Mouse (Mus musculus): ENCODE data around the gene Ints12.

Gene Ints12

DNA sequence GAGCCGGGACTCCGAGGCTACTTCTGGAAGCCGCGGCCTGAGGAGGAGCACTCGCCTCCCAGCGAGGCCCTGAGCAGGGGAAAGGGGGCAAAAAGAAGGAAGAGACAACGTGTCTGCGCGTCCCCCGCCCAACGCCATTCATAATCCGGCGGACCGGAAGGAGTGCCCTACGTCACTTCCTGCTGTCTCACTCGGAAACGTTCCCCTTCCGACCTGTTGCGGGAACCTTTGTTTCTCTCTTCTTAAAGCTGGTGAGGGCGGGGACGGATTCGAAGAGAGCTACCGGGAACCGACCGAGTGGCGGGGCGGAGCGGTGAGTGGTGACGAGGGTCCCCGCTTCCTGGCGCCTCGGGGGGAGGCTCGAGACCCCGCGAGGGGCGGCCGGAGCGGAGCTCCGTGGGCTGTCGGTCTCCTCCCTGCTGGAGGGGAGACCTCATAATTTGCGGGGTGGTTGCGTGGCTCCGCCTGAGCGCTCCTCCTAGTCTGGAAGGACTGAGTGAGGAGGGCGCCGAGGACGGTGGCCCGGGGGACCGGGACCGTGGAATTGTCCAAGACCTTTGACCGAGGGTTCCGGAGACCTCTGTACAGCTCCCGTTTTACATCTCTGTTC lies at the start of gene Ints12, which contains the start of gene Gstcd:
TSS of gene Ints12 (plus strand) at position 177 of the 610 bp plus-strand sequence.
TSS of gene Gstcd (minus strand) at position 370 of the 610 bp plus-strand sequence.
- DNase-seq (ENCODE audit: low read depth, low spot score): peak; percentile 96

- DNase-seq (ENCODE audit: low read depth, low spot score): no peak
Measured at GRCm38 (mm10) chr3:133052068-133052467, 39.6 kb upstream of the Ints12 start.

GRCm38 (mm10) chr3:133075560-133075959 lies 16.1 kb upstream of the Ints12 start:
- DNase-seq (ENCODE audit: low read depth, low spot score): no peak

- DNase-seq (ENCODE audit: low read depth, low spot score): no peak
Measured at GRCm38 (mm10) chr3:133082736-133083135, 8.9 kb upstream of the Ints12 start.

- DNase-seq (ENCODE audit: low read depth, low spot score): peak; percentile 64
Measured at GRCm38 (mm10) chr3:133085858-133086257, 5.8 kb upstream of the Ints12 start.

- no peak for DNase-seq (ENCODE audit: low read depth, low spot score)
Measured at GRCm38 (mm10) chr3:133090247-133091120, 1.2 kb upstream of the Ints12 start.

DNA sequence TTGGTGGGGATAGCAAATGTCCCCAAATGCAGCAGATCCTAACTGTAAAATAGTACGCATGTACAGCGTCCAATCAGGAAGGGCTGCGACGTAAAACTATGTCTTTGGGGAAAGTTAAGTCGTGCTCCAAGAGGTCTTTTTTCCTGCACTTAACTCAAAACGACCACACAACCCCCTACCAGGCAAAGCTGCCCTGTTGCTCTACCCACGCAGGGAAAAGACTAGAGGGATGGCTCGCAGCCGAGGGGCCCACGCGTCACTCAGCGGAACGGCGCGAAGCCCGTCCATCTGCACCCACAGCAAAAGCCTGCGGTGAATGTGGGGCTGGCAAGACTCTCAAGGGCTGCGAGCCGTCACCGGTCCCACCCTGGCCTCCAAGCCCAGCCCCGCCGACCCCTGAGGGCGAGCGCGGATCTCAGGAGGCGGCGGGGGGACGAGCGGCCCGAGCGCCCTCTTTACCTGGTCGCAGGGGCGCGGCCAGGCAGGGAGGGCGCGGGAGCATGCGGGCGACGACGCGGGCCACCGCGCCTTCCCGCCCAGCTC lies 448 bp upstream of the Ints12 start:
- DNase-seq (ENCODE audit: low read depth, low spot score): no peak

DNA sequence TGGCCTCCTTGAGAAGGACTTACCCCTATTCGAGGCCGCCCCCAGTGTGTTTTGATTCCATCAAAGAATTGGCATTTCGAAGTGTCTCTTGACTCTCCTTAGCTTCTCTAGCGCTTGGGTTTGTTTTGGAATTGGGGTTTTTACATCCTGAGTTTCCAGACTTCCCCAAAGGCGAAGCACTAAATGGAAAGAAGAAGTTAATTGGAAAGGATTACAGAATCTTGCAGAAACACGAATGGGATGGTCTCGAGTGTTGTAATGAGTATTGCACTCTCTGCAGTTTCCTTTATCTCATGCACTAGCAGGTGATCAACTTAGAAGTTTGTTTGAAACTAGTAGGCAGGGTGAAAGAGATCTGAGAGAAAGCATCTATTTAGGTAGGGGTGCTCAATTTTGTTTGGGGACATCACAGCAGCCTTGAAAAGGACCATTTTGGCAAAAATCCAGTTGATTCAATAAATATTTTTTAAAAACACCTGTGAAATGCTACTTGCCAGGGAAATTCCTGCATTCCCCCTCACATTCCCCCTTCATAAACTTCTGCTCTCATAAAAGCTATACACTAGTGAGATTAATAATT lies 724 bp downstream of the Ints12 start:
- no peak for DNase-seq (ENCODE audit: low read depth, low spot score)

DNA sequence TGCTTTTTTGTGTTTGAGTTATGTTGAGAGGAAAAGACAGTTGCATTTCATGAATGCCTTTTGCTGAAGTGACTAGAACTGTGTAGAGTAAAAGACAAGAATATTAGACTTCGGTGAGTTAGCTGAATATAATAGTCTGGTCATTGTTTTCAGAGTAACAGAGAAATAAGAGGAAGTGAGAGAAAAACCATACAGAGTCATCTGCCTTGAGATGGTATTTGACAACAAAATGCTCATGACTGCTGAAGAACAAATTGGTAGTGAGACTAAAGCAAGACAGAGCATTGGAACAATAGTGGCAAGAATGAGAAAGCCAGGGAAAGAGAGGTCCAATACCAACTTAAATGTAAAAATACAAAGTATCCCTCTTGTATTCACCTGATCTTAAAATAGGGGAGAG lies 1.3 kb downstream of the Ints12 start:
- no peak for DNase-seq (ENCODE audit: low read depth, low spot score)

DNA sequence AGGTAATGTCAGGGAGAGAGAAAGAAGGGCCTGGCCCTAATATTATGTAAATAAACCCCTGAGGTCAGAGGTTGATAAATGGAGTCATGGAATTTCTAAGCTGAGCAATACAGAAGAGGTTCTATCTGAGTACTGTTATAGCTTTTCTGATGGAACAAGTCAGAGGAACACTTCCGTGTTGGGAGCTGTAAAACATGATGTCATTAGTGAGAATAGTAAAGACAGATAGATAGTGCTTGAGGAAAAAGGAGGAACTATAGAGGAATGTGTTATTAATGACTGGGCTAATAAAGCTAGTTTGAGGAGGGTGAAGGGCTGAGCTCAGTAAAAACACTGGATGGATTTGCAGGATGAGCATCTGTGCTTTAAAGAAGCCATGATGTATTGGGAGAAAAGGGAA lies 2.7 kb downstream of the Ints12 start:
- DNase-seq (ENCODE audit: low read depth, low spot score): no peak

GRCm38 (mm10) chr3:133097936-133098335 lies 6.3 kb downstream of the Ints12 start:
- DNase-seq (ENCODE audit: low read depth, low spot score): no peak

- no peak for DNase-seq (ENCODE audit: low read depth, low spot score)
Measured at GRCm38 (mm10) chr3:133098336-133098735, 6.7 kb downstream of the Ints12 start.

- no peak for DNase-seq (ENCODE audit: low read depth, low spot score)
Measured at GRCm38 (mm10) chr3:133098909-133099308, 7.3 kb downstream of the Ints12 start.

DNA sequence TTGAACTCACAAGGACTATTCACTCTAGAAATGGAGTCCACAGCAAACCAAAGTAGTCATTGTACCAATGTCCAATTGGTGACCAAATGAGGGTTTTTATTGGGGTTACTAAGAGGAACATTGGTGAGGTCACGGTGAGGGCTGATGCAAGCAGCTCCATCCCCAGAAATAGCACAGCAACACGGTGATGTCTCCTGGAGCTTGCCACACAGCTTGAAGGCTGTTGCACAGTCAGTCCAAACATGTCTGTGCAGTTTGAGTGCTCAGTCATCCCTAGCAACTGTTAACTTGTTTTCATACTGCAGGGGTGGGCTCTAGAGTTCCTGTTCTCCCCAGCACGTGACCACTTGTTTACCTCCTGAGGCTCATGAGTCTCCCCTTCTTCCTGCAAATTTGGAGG lies 12.1 kb downstream of the Ints12 start:
- no peak for DNase-seq (ENCODE audit: low read depth, low spot score)

- no peak for DNase-seq (ENCODE audit: low read depth, low spot score)
Measured at GRCm38 (mm10) chr3:133104436-133104835, 12.8 kb downstream of the Ints12 start.

GRCm38 (mm10) chr3:133108731-133109130 lies 17.1 kb downstream of the Ints12 start:
- DNase-seq (ENCODE audit: low read depth, low spot score): no peak

GRCm38 (mm10) chr3:133109844-133110243 lies 18.2 kb downstream of the Ints12 start:
- no peak for DNase-seq (ENCODE audit: low read depth, low spot score)

GRCm38 (mm10) chr3:133111741-133112140 lies 20.1 kb downstream of the Ints12 start:
- DNase-seq (ENCODE audit: low read depth, low spot score): peak; percentile 14

GRCm38 (mm10) chr3:133113281-133113680 lies 21.6 kb downstream of the Ints12 start:
- no peak for DNase-seq (ENCODE audit: low read depth, low spot score)

GRCm38 (mm10) chr3:133131372-133131771 lies 39.7 kb downstream of the Ints12 start:
- DNase-seq (ENCODE audit: low read depth, low spot score): no peak

DNA sequence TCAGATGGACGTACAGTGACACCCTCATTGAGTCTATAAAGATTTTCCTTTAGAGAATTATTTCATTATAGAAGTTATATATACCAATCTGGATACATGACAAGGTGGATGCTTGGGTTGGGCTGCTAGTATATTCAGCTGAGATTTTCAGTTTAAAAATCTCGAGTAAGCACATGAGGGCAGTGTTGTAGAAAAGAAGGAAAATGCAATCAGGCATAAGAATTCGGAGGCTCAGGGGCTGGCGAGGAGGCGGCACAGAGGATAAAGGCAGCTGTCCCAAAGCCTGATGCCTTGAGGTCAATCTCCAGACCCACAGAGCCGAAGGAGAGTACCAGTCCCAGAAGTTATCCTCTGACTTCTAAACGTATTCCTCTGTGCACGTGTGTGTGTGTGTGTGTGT lies 41.0 kb downstream of the Ints12 start:
- no peak for DNase-seq (ENCODE audit: low read depth, low spot score)

DNA sequence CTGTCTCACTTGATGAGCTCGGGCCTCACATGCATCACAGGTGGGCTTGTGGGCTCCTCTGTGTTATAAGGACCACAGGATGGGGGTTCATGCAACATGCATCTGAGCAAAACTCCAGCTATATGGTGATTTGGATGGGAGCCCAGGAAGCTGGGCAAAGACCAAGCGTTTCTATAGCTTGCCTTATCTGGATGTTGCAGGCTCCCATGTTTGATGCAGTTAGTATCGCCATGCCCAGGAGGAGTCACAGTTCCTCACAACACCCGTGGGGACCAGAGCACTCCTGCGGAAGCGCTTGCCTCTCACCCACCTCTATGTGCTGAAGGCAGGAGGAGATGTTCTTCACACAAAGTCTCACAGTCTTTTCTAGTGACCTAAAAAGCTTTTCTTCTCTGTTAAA lies 50.2 kb downstream of the Ints12 start:
- DNase-seq (ENCODE audit: low read depth, low spot score): no peak

Measured in CD4-positive, CD25-positive, alpha-beta regulatory T cell, adult 2 months (primary cell).